Mouse (Mus musculus) forebrain, embryonic 14.5 days (tissue): ENCODE results near the gene Gm3012. TPM values are rescaled to one million over a fixed set of nuclear protein-coding genes. Genes with fewer than 3 reads are reported as not detected.
"Not testable (repeated sequence)": the region's sequence is repeated elsewhere in the genome, so short reads cannot be mapped to it uniquely, and the experiment has no call there.

ENCODE experiments used
- ATAC-seq: fragments of 200-750 bp; cut with Nextera tagmentation; 2 replicates; pipeline ENCODE4 v1.8.0; 2017; ENCODE audit warnings: mild to moderate bottlenecking, moderate library complexity
- DNase-seq: peaks from one replicate; pipeline ENCODE4 v3.0.0-alpha.2; 2015; ENCODE audit warnings: low spot score
- H3K27ac ChIP-seq: fragments of 300-500 bp; sonication (generic); 2 replicates; pipeline ENCODE4 v1.5.1; 2014; ENCODE audit warnings: low read depth, mild to moderate bottlenecking, control low read depth, low read length, moderate library complexity
- H3K27me3 ChIP-seq: fragments of 300-500 bp; sonication (generic); replicated peaks from 2 replicates; pipeline ENCODE4 v1.6.1; 2014; ENCODE audit warnings: low read length, control low read depth, mixed read lengths; ENCODE audit not compliant: control insufficient read depth, insufficient read depth
- H3K36me3 ChIP-seq: fragments of 300-500 bp; sonication (generic); 2 replicates; pipeline ENCODE4 v1.6.1; 2014; ENCODE audit warnings: low read length, control low read depth; ENCODE audit not compliant: control insufficient read depth, insufficient read depth
- H3K4me1 ChIP-seq: fragments of 300-500 bp; sonication (generic); 2 replicates; pipeline ENCODE4 v1.6.1; 2014; ENCODE audit warnings: antibody characterized with exemption, low read length, control low read depth; ENCODE audit not compliant: control insufficient read depth, insufficient read depth
- H3K4me2 ChIP-seq: fragments of 300-500 bp; sonication (generic); 2 replicates; pipeline ENCODE4 v1.6.1; 2014; ENCODE audit warnings: mild to moderate bottlenecking, control low read depth, low read length
- H3K4me3 ChIP-seq: fragments of 300-500 bp; sonication (generic); 2 replicates; pipeline ENCODE4 v1.5.1; 2014; ENCODE audit warnings: low read depth, low read length, control low read depth
- H3K9ac ChIP-seq: fragments of 300-500 bp; sonication (generic); 2 replicates; pipeline ENCODE4 v1.6.1; 2014; ENCODE audit warnings: mild to moderate bottlenecking, low read length, control low read depth, moderate library complexity
- H3K9me3 ChIP-seq: fragments of 300-500 bp; sonication (generic); replicated peaks from 2 replicates; pipeline ENCODE4 v1.6.1; 2016; ENCODE audit warnings: low read length, control low read depth, mixed read lengths; ENCODE audit not compliant: control insufficient read depth
- WGBS: fragments of 180-500 bp; shearing (Covaris S2); extraction: QIAGEN DNeasy Blood & Tissue Kit; methylation state at CpG from one replicate; pipeline ENCODE4 v1.1.7; 2014; 5-methylcytosine and 5-hydroxymethylcytosine counted together
- polyA plus RNA-seq: library from polyadenylated mRNA; unstranded; fragments of >200 nt; fragmentation: Nextera tagmentation; extraction: Ambion mirVana; gene quantifications from 2 replicates; pipeline ENCODE4 v1.2.1, GENCODE M21; 2014

The Gm3012 gene
- polyA plus RNA-seq, result not detected in 2 replicates

- H3K27ac ChIP-seq, DNase-seq, ATAC-seq, H3K4me1 ChIP-seq, H3K9me3 ChIP-seq, H3K9ac ChIP-seq, H3K36me3 ChIP-seq, H3K4me2 ChIP-seq, H3K27me3 ChIP-seq, H3K4me3 ChIP-seq: not testable (repeated sequence)
- WGBS, result no CpG with 5 or more reads among the region's 2 CpGs
These were observed at the start of gene Gm3012 for GRCm38 (mm10) chr14:3634212-3634611. Gene Gm3012, plus strand, starts transcription at chr14:3634512.

DNA sequence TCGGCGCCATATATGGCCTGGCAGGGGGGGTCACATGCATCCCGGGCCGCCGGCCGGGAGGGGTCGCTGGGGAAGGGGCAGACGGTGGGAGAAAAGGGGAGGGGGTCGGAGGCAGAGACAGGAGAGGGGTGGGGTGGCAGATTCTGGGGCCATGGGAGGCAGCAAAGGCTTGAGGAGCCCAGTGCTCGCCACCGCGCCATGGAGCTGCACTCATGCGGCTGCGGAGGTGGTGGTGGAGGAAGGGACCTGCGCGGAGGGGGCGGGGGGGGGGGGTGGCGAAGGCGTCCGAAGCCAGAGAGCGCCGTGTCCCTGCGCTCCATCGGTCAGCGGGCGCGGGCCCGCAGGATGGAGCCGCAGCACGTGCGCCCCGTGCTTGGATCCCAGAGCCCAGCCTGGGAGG lies 17.4 kb downstream of the Gm3012 start, which contains the start of gene Gm3020:
Gene Gm3020 (plus strand): TSS at position 301 of the 400 bp plus-strand sequence.
- H3K4me1 ChIP-seq, H3K9me3 ChIP-seq, H3K4me2 ChIP-seq, H3K4me3 ChIP-seq, H3K27ac ChIP-seq, H3K27me3 ChIP-seq, ATAC-seq, H3K9ac ChIP-seq, H3K36me3 ChIP-seq, DNase-seq: not testable (repeated sequence)
- WGBS, result no CpG with 5 or more reads among the region's 32 CpGs

DNA sequence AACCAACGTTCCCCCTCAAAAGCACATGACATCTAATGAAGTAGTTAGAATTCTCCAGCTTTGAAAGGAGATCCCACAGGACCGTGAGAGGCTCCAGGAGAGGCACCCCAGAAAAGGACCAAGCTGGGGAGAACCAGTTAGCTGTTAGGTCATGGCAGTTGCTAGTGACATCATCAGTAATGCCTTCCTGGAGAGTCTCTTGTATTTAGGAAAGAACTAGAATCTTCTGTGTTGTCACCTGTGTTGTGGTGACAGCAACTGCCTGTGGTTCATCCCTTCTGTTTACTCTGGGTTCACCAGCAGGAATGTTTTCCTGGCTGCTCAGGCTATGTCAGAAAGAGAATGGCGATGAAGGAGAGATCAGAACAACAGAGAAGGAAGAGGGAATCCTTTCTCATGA lies 54.2 kb downstream of the Gm3012 start, which contains the start of gene Gm3043:
Gene Gm3043 (plus strand): TSS at position 301 of the 400 bp plus-strand sequence.
- H3K27ac ChIP-seq, H3K27me3 ChIP-seq, H3K9me3 ChIP-seq, H3K4me1 ChIP-seq, H3K4me3 ChIP-seq, H3K9ac ChIP-seq, ATAC-seq, H3K36me3 ChIP-seq, DNase-seq, H3K4me2 ChIP-seq: not testable (repeated sequence)
- WGBS, result no CpG with 5 or more reads among the region's 3 CpGs

Other genes starting within 250 kb of the Gm3012 start
- gene Gm10413, start 239.4 kb upstream of the Gm3012 start, polyA plus RNA-seq, result not detected in 2 replicates
- 10.9 and 11.7 TPM in 2 replicates for gene Gm10409, start 221.9 kb upstream of the Gm3012 start, polyA plus RNA-seq
- gene Gm3005, start 206.4 kb upstream of the Gm3012 start, polyA plus RNA-seq, result 7.8 and 7.9 TPM in 2 replicates
- gene Gm10408, start 185.1 kb upstream of the Gm3012 start, polyA plus RNA-seq, result 0.17 TPM in 1 of 2 replicates, not detected in the other
- gene Gm3020, start 17.5 kb downstream of the Gm3012 start, polyA plus RNA-seq, result 10.9 and 11.7 TPM in 2 replicates
- gene Gm3043, start 54.3 kb downstream of the Gm3012 start, polyA plus RNA-seq, result not detected in 2 replicates
- 2.6 and 4.4 TPM in 2 replicates for gene Gm3002, start 175.6 kb downstream of the Gm3012 start, polyA plus RNA-seq
- gene Gm3033, start 211.7 kb downstream of the Gm3012 start, polyA plus RNA-seq, result not detected in 2 replicates
- 0.19 TPM in 1 of 2 replicates, not detected in the other for gene Gm2916, start 249.7 kb downstream of the Gm3012 start, polyA plus RNA-seq